Mouse (Mus musculus) large intestine, adult 2 months (tissue): Measurements from ENCODE around the gene Gm11567. TPM values are rescaled to one million over a fixed set of nuclear protein-coding genes. Genes with fewer than 3 reads are reported as not detected.
"Not testable (repeated sequence)": the region's sequence is repeated elsewhere in the genome, so short reads cannot be mapped to it uniquely, and the experiment has no call there.

Experiments used
- DNase-seq: peaks from one replicate; pipeline ENCODE4 v3.0.0-alpha.2; 2012; ENCODE audit warnings: low read depth, low spot score
- WGBS: fragments of 180-500 bp; shearing (Covaris S2); methylation state at CpG from one replicate; pipeline ENCODE4 v1.1.7; 2018; 5-methylcytosine and 5-hydroxymethylcytosine counted together
- polyA plus RNA-seq: library from polyadenylated mRNA; depleted of rRNA; stranded (reverse); fragments of >200 nt; gene quantifications from 2 replicates; pipeline ENCODE4 v1.2.3, GENCODE M21; 2012; rRNA removed

The Gm11567 gene
- polyA plus RNA-seq: not detected in 2 replicates

- not testable (repeated sequence) for DNase-seq
- WGBS: 23% methylated on average over 1 of the region's 1 CpGs
Measured at GRCm38 (mm10) chr11:99878887-99879286, at the start of gene Gm11567. Gene Gm11567, plus strand, starts transcription at chr11:99879187.

GRCm38 (mm10) chr11:99837966-99838365 lies 41.0 kb upstream of the Gm11567 start, which contains the start of gene 2300003K06Rik:
Gene 2300003K06Rik, minus strand, starts transcription at chr11:99838066.
- no peak for DNase-seq
- WGBS: 53% methylated on average over 1 of the region's 1 CpGs

GRCm38 (mm10) chr11:99842185-99842584 lies 36.8 kb upstream of the Gm11567 start:
- WGBS: 45% methylated on average over 1 of the region's 1 CpGs
- DNase-seq: no peak

- 75% methylated on average over 2 of the region's 2 CpGs for WGBS
- no peak for DNase-seq
Measured at GRCm38 (mm10) chr11:99846746-99847145, 32.2 kb upstream of the Gm11567 start.

GRCm38 (mm10) chr11:99851508-99851907 lies 27.5 kb upstream of the Gm11567 start, which contains the start of gene Krtap4-16:
Gene Krtap4-16, minus strand, starts transcription at chr11:99851608.
- DNase-seq: no peak

- no peak for DNase-seq
- 59% methylated on average over 3 of the region's 3 CpGs for WGBS
Measured at GRCm38 (mm10) chr11:99854121-99854520, 24.9 kb upstream of the Gm11567 start.

- no peak for DNase-seq
- 73% methylated on average over 2 of the region's 2 CpGs for WGBS
Measured at GRCm38 (mm10) chr11:99857617-99858016, 21.4 kb upstream of the Gm11567 start, which contains the start of gene Gm11568. Gene Gm11568, plus strand, starts transcription at chr11:99857917.

- WGBS: 58% methylated on average over 2 of the region's 2 CpGs
Measured at GRCm38 (mm10) chr11:99858761-99859160, 20.2 kb upstream of the Gm11567 start.

GRCm38 (mm10) chr11:99864176-99864575 lies 14.8 kb upstream of the Gm11567 start, which contains the start of gene Gm11559:
Gene Gm11559, plus strand, starts transcription at chr11:99864476.
- 58% methylated on average over 1 of the region's 1 CpGs for WGBS
- not testable (repeated sequence) for DNase-seq

More at GRCm38 (mm10) chr11:99858761-99859160, 20.2 kb upstream of the Gm11567 start:
- no peak for DNase-seq

- not testable (repeated sequence) for DNase-seq
- 55% methylated on average over 1 of the region's 1 CpGs for WGBS
Measured at GRCm38 (mm10) chr11:99873089-99873488, 5.9 kb upstream of the Gm11567 start, which contains the start of gene Krtap9-1. Gene Krtap9-1, plus strand, starts transcription at chr11:99873389.

GRCm38 (mm10) chr11:99907620-99908019 lies 28.6 kb downstream of the Gm11567 start, which contains the start of gene Krtap31-1:
Gene Krtap31-1, plus strand, starts transcription at chr11:99907920.
- DNase-seq: no peak
- 76% methylated on average over 2 of the region's 2 CpGs for WGBS

- DNase-seq: no peak
- WGBS: 87% methylated on average over 3 of the region's 3 CpGs
Measured at GRCm38 (mm10) chr11:99914451-99914850, 35.5 kb downstream of the Gm11567 start, which contains the start of gene Gm11565. Gene Gm11565, plus strand, starts transcription at chr11:99914751.

Other genes with a start within 250 kb of the Gm11567 start
- gene Krtap4-2, start 244.1 kb upstream of the Gm11567 start, polyA plus RNA-seq: not detected in 2 replicates
- gene Krtap4-7, start 235.1 kb upstream of the Gm11567 start, polyA plus RNA-seq: not detected in 2 replicates
- not detected in 2 replicates for gene Gm11555, start 229.0 kb upstream of the Gm11567 start, polyA plus RNA-seq
- gene Gm11563, start 220.2 kb upstream of the Gm11567 start, polyA plus RNA-seq: not detected in 2 replicates
- not detected in 2 replicates for gene Krtap4-6, start 213.2 kb upstream of the Gm11567 start, polyA plus RNA-seq
- not detected in 2 replicates for gene Gm14190, start 188.4 kb upstream of the Gm11567 start, polyA plus RNA-seq
- gene Gm14180, start 144.9 kb upstream of the Gm11567 start, polyA plus RNA-seq: not detected in 2 replicates
- gene Gm11595, start 106.3 kb upstream of the Gm11567 start, polyA plus RNA-seq: not detected in 2 replicates
- gene Krtap4-8, start 98.5 kb upstream of the Gm11567 start, polyA plus RNA-seq: not detected in 2 replicates
- not detected in 2 replicates for gene Krtap4-9, start 94.0 kb upstream of the Gm11567 start, polyA plus RNA-seq
- not detected in 2 replicates for gene Gm11596, start 85.7 kb upstream of the Gm11567 start, polyA plus RNA-seq
- not detected in 2 replicates for gene Gm11569, start 80.3 kb upstream of the Gm11567 start, polyA plus RNA-seq
- not detected in 2 replicates for gene Gm11554, start 74.7 kb upstream of the Gm11567 start, polyA plus RNA-seq
- not detected in 2 replicates for gene Krtap4-13, start 69.3 kb upstream of the Gm11567 start, polyA plus RNA-seq
- gene Gm11564, start 63.5 kb upstream of the Gm11567 start, polyA plus RNA-seq: not detected in 2 replicates
- not detected in 2 replicates for gene 2300003K06Rik, start 41.1 kb upstream of the Gm11567 start, polyA plus RNA-seq
- gene Krtap4-16, start 27.6 kb upstream of the Gm11567 start, polyA plus RNA-seq: 0.11 and 0.33 TPM in 2 replicates
- not detected in 2 replicates for gene Gm11568, start 21.3 kb upstream of the Gm11567 start, polyA plus RNA-seq
- not detected in 2 replicates for gene Gm11559, start 14.7 kb upstream of the Gm11567 start, polyA plus RNA-seq
- gene Krtap9-1, start 5.8 kb upstream of the Gm11567 start, polyA plus RNA-seq: not detected in 2 replicates
- not detected in 2 replicates for gene Krtap31-1, start 28.7 kb downstream of the Gm11567 start, polyA plus RNA-seq
- not detected in 2 replicates for gene Gm11565, start 35.6 kb downstream of the Gm11567 start, polyA plus RNA-seq
- gene Krtap31-2, start 57.1 kb downstream of the Gm11567 start, polyA plus RNA-seq: not detected in 2 replicates
- not detected in 2 replicates for gene Krtap9-5, start 69.3 kb downstream of the Gm11567 start, polyA plus RNA-seq
- not detected in 2 replicates for gene Krtap29-1, start 99.9 kb downstream of the Gm11567 start, polyA plus RNA-seq
- gene Krtap16-1, start 107.4 kb downstream of the Gm11567 start, polyA plus RNA-seq: not detected in 2 replicates
- not detected in 2 replicates for gene Krtap17-1, start 114.8 kb downstream of the Gm11567 start, polyA plus RNA-seq
- gene Krt33a, start 137.0 kb downstream of the Gm11567 start, polyA plus RNA-seq: not detected in 2 replicates
- gene Krt33b, start 150.7 kb downstream of the Gm11567 start, polyA plus RNA-seq: not detected in 2 replicates
- not detected in 2 replicates for gene Krt34, start 162.4 kb downstream of the Gm11567 start, polyA plus RNA-seq
- gene Krt31, start 171.4 kb downstream of the Gm11567 start, polyA plus RNA-seq: 0.19 and 0.25 TPM in 2 replicates
- gene Krt32, start 209.0 kb downstream of the Gm11567 start, polyA plus RNA-seq: 0.11 and 0.25 TPM in 2 replicates
- 0.12 and 0.55 TPM in 2 replicates for gene Krt35, start 217.1 kb downstream of the Gm11567 start, polyA plus RNA-seq
- 0.11 TPM in 1 of 2 replicates, not detected in the other for gene Krt36, start 226.4 kb downstream of the Gm11567 start, polyA plus RNA-seq
- gene Krt13, start 242.4 kb downstream of the Gm11567 start, polyA plus RNA-seq: 0.16 TPM in 1 of 2 replicates, not detected in the other